Mouse (Mus musculus) midbrain, embryonic 14.5 days (tissue): Measurements from ENCODE around the gene 4930519G04Rik. TPM values are rescaled to one million over a fixed set of nuclear protein-coding genes. Genes with fewer than 3 reads are reported as not detected.
"Not testable (repeated sequence)": the region's sequence is repeated elsewhere in the genome, so short reads cannot be mapped to it uniquely, and the experiment has no call there.

Experiments used
- ATAC-seq: fragments of 200-750 bp; cut with Nextera tagmentation; 2 replicates; pipeline ENCODE4 v1.8.0; 2017; ENCODE audit warnings: moderate number of reproducible peaks, moderate library complexity; ENCODE audit not compliant: low FRiP score, low TSS enrichment
- DNase-seq: peaks from one replicate; pipeline ENCODE4 v3.0.0-alpha.2; 2015
- H3K27ac ChIP-seq: fragments of 300-500 bp; sonication (generic); replicated peaks from 2 replicates; pipeline ENCODE4 v1.5.1; 2014; ENCODE audit warnings: mild to moderate bottlenecking, low read depth, low read length, moderate library complexity
- H3K27me3 ChIP-seq: fragments of 300-500 bp; sonication (generic); 2 replicates; pipeline ENCODE4 v1.6.1; 2014; ENCODE audit warnings: low read length, control low read depth, mixed read lengths; ENCODE audit not compliant: control insufficient read depth, insufficient read depth
- H3K36me3 ChIP-seq: fragments of 300-500 bp; sonication (generic); 2 replicates; pipeline ENCODE4 v1.6.1; 2014; ENCODE audit warnings: low read length, control low read depth; ENCODE audit not compliant: control insufficient read depth, insufficient read depth
- H3K4me1 ChIP-seq: fragments of 300-500 bp; sonication (generic); 2 replicates; pipeline ENCODE4 v1.6.1; 2014; ENCODE audit warnings: mild to moderate bottlenecking, antibody characterized with exemption, low read length, control low read depth; ENCODE audit not compliant: control insufficient read depth, insufficient read depth
- H3K4me2 ChIP-seq: fragments of 300-500 bp; sonication (generic); 2 replicates; pipeline ENCODE4 v1.6.1; 2014; ENCODE audit warnings: mild to moderate bottlenecking, low read length, moderate library complexity
- H3K4me3 ChIP-seq: fragments of 300-500 bp; sonication (generic); replicated peaks from 2 replicates; pipeline ENCODE4 v1.5.1; 2014; ENCODE audit warnings: low read depth, low read length
- H3K9ac ChIP-seq: fragments of 300-500 bp; sonication (generic); replicated peaks from 2 replicates; pipeline ENCODE4 v1.6.1; 2014; ENCODE audit warnings: mild to moderate bottlenecking, low read length, moderate library complexity
- H3K9me3 ChIP-seq: fragments of 300-500 bp; sonication (generic); 2 replicates; pipeline ENCODE4 v1.6.1; 2016; ENCODE audit warnings: low read length, control low read depth, mixed read lengths; ENCODE audit not compliant: control insufficient read depth
- WGBS: fragments of 180-500 bp; shearing (Covaris S2); extraction: QIAGEN DNeasy Blood & Tissue Kit; methylation state at CpG from one replicate; pipeline ENCODE4 v1.1.7; 2014; 5-methylcytosine and 5-hydroxymethylcytosine counted together
- polyA plus RNA-seq: library from polyadenylated mRNA; unstranded; fragments of >200 nt; fragmentation: Nextera tagmentation; extraction: Ambion mirVana; gene quantifications from 2 replicates; pipeline ENCODE4 v1.2.1, GENCODE M21; 2014

4930519G04Rik gene
- polyA plus RNA-seq, 1 experiment from 2014 or later, result not detected

DNA sequence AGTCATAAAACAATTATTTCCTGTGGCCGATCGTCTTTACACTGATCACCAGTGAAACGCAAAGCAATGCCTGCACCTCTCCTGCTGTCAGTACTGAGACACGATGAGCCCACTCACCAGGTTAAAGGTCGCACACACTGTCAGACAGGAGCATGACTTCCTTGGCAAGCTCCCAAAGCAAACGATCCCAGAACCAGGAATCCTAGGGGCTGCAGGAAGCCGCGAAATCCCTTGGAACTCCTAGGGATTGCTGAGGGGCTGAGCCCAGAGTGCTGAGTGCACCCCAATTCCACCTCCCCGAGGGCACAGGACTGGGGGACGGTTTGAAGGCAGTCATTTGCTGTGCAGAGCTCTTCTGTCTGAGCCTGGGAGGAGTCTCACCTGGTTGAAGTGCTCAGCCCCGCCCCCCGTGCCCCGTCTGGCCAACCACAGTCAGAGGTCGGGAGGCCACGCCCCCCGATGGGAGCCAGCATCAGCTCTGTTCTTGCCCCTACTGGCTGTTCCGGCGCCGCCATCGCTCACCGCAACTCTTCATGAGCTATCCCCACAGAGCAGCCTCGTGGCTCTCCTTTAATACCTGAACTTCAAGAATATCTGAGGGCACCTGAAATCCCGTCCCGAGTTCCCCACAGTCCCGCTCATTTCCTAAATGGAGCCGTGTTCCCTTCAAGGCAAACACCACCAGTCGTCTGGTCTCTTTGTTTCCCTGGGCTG, 27.3 kb upstream of the 4930519G04Rik start:
- Histone ChIP-seq H3K27ac (peak overlapping the region; percentile 58), H3K9ac (peak overlapping the region; percentile 51; the same call in 1 of the 2 replicates), H3K36me3 (no peaks in the 10 kb centered on the region), H3K4me3 (peak overlapping the region; percentile 32), H3K4me1 (0 out of 2 replicates have a peak, but pooled peaks cover 3% of the 10 kb centered on the region), H3K27me3 (no peaks in the 10 kb centered on the region), H3K4me2 (peak overlapping the region; percentile 58), H3K9me3 (no peaks in the 10 kb centered on the region)
- ATAC-seq (peak; percentile 79), DNase-seq (peak; percentile 91)
- WGBS, result 11% methylated on average over 27 of the region's 27 CpGs

- H3K27me3 ChIP-seq, result no peaks in the 10 kb centered on the region
- DNase-seq (no peak), ATAC-seq (no peak)
- H3K4me1 ChIP-seq, result 0 out of 2 replicates have a peak, but pooled peaks cover 3% of the 10 kb centered on the region
- H3K36me3 ChIP-seq, result no peaks in the 10 kb centered on the region
- H3K9me3 ChIP-seq, result no peaks in the 10 kb centered on the region
- WGBS, result 92% methylated on average over 12 of the region's 12 CpGs
- H3K27ac ChIP-seq, result no peak overlapping the region
- H3K9ac ChIP-seq, result no peak overlapping the region
- no peak overlapping the region for H3K4me3 ChIP-seq
- H3K4me2 ChIP-seq, result no peak overlapping the region
Measured at GRCm38 (mm10) chr5:114827427-114827826, 26.0 kb upstream of the 4930519G04Rik start.

- Histone ChIP-seq H3K27me3 (no peaks in the 10 kb centered on the region), H3K4me1 (0 out of 2 replicates have a peak, but pooled peaks cover 3% of the 10 kb centered on the region), H3K27ac (no peak overlapping the region), H3K9ac (no peak overlapping the region), H3K4me3 (no peak overlapping the region), H3K36me3 (no peaks in the 10 kb centered on the region), H3K4me2 (no peak overlapping the region), H3K9me3 (no peaks in the 10 kb centered on the region)
- 64% methylated on average over 3 of the region's 3 CpGs for WGBS
- DNase-seq (no peak), ATAC-seq (no peak)
Measured at GRCm38 (mm10) chr5:114829740-114830139, 23.7 kb upstream of the 4930519G04Rik start.

DNA sequence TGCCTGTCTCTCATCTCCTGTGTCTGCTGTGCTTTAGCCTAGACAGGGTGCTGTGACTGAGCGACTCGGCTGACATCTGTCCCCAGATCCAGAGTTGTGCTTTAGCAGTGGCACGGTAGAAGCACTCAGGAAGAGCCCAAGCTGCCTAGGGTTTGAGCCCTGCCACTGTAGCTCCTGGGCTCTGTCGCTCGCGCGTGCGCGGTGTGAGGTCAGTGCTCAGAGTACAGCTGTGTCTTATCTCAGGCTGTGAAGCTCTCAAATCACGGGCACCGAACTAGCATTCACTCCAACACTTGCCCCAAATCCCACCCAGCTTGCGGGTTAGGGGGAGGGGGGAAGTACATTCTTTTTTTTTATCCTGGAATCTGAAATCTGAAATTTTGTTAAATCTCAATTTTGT, 16.6 kb upstream of the 4930519G04Rik start:
- H3K9me3 ChIP-seq, result no peaks in the 10 kb centered on the region
- no peak for ATAC-seq
- DNase-seq, result no peak
- no peak overlapping the region for H3K4me3 ChIP-seq
- no peak overlapping the region for H3K27ac ChIP-seq
- no peaks in the 10 kb centered on the region for H3K4me1 ChIP-seq
- no peak overlapping the region for H3K4me2 ChIP-seq
- WGBS, result 68% methylated on average over 12 of the region's 12 CpGs
- H3K36me3 ChIP-seq, result no peaks in the 10 kb centered on the region
- H3K27me3 ChIP-seq, result no peaks in the 10 kb centered on the region
- no peak overlapping the region for H3K9ac ChIP-seq

DNA sequence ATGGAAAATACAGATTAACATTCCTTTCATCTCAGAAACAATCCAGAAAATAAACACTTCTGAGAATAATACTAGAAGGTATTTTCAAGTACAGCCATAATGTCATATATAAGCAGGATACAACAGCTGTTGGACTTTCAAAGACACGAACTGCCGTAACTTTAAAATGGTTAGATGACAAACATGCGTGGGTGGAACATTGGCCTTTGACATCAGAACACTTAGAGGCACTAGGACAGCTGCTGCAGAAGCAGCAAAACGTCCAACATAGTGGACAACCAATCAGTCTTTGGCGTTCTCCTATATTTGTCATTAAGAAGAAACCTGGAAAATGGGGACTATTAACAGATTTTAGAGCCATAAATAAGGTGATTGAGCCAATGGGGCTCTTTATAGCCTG, 13.0 kb upstream of the 4930519G04Rik start:
- DNase-seq, H3K9ac ChIP-seq, H3K36me3 ChIP-seq, H3K4me2 ChIP-seq, H3K4me3 ChIP-seq, ATAC-seq, H3K9me3 ChIP-seq, H3K4me1 ChIP-seq, H3K27me3 ChIP-seq, H3K27ac ChIP-seq: not testable (repeated sequence)
- WGBS, result 83% methylated on average over 5 of the region's 5 CpGs

- not testable (repeated sequence) for H3K4me3 ChIP-seq, H3K27me3 ChIP-seq, H3K9me3 ChIP-seq, H3K4me2 ChIP-seq, H3K27ac ChIP-seq, H3K9ac ChIP-seq, ATAC-seq, H3K4me1 ChIP-seq, H3K36me3 ChIP-seq
- peak; percentile 56 for DNase-seq
- WGBS, result 57% methylated on average over 3 of the region's 3 CpGs
Measured at GRCm38 (mm10) chr5:114842155-114842554, 11.3 kb upstream of the 4930519G04Rik start.

- Histone ChIP-seq H3K4me2 (no peak overlapping the region), H3K9ac (no peak overlapping the region), H3K36me3 (no peaks in the 10 kb centered on the region), H3K27me3 (no peaks in the 10 kb centered on the region), H3K9me3 (no peaks in the 10 kb centered on the region), H3K4me3 (no peak overlapping the region), H3K27ac (no peak overlapping the region), H3K4me1 (no peaks in the 10 kb centered on the region)
- ATAC-seq, result no peak
- DNase-seq, result no peak
- WGBS, result 64% methylated on average over 5 of the region's 5 CpGs
Measured at GRCm38 (mm10) chr5:114842674-114843073, 10.8 kb upstream of the 4930519G04Rik start.

- not testable (repeated sequence) for H3K4me2 ChIP-seq, H3K9ac ChIP-seq, H3K4me1 ChIP-seq, H3K36me3 ChIP-seq, H3K4me3 ChIP-seq, H3K27me3 ChIP-seq, H3K27ac ChIP-seq, DNase-seq, ATAC-seq, H3K9me3 ChIP-seq
- WGBS, result 53% methylated on average over 2 of the region's 2 CpGs
Measured at GRCm38 (mm10) chr5:114844371-114844770, 9.1 kb upstream of the 4930519G04Rik start.

DNA sequence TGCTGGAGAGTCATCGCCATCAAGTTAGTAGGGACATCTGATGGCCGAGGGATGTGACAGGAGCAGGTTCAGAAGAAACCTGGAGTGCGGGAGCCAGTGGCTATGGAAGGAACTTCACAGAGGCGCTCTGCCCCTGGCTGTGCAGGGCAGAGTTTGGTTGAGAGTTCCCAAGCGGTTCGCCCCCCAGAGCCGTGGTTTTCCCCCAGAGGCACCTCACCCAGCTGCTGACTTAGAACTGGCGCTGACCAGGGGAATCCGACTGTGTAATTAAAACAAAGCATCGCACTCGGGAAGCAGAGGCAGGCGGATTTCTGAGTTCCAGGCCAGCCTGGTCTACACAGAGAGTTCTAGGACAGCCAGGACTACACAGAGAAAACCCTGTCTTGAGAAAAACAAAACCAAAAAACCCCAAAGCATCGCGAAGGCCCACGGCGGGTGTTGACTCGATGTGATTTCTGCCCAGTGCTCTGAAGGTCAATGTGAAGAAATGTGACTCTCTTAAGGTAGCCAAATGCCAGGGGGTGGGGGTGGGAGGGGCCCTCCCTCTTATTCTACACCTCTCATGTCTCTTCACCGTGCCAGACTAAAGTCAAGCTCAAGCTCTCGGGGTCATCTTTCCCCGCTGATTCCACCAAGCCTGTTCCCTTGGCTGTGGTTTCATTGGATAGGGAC, 1.8 kb upstream of the 4930519G04Rik start:
- Histone ChIP-seq H3K36me3 (no peaks in the 10 kb centered on the region), H3K4me2 (no peak overlapping the region), H3K27me3 (no peaks in the 10 kb centered on the region), H3K9ac (no peak overlapping the region), H3K4me3 (no peak overlapping the region), H3K4me1 (no peaks in the 10 kb centered on the region), H3K27ac (no peak overlapping the region), H3K9me3 (no peaks in the 10 kb centered on the region)
- DNase-seq (no peak), ATAC-seq (no peak)
- WGBS, result 88% methylated on average over 20 of the region's 20 CpGs
